Mouse (Mus musculus): Measurements from ENCODE around the gene Togaram2. TPM values are rescaled to one million over a fixed set of nuclear protein-coding genes. Genes with fewer than 3 reads are reported as not detected.

Gene Togaram2
- under 1 TPM; 0.05 to 0.25 TPM for polyA plus RNA-seq (2012; fragmentation: generic; extraction: Trizol)

DNA sequence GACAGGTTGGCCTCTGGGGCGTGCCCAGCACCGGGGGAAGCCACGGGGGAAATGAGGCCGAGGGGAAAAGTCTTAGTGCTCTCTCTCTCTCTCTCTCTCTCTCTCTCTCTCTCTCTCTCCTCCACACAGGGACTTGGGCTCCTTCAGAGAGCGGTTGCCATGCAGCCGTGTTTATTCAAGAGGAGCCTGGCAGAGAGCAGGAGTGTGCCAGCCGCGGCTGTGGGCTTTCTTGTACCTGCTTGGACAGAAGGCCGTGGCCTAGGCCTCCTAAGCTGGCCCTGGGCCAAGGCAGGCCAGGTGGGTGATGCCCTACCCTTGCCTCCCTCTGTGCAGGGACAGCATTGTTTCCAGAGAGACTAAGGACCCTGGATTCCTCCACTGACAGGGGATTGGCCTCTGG is at the start of gene Togaram2:
Togaram2 (plus strand) TSS at position 170 of the 400 bp plus-strand sequence.

DNA sequence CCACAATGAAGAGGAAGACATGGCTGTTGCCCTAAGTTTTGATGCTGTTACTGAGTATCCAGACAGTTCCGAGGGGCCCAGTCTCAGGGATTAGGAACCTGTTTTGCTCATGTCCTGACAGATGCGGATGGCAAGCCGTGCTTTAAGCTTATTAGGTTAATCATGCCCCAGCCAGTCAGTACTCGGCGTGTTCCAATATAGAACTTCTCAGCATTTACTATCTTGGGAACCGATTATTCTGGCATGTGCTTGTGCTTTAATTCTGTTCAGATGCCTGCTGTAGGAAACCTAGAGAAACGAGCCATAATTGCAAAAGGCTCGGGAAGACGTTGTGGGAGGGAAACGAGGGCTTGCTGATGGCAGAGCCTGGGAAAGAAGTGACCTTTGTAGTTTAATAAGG is 79.8 kb downstream of the Togaram2 start, which contains the start of gene Pcare:
Pcare (minus strand) TSS at position 64 of the 400 bp plus-strand sequence.

DNA sequence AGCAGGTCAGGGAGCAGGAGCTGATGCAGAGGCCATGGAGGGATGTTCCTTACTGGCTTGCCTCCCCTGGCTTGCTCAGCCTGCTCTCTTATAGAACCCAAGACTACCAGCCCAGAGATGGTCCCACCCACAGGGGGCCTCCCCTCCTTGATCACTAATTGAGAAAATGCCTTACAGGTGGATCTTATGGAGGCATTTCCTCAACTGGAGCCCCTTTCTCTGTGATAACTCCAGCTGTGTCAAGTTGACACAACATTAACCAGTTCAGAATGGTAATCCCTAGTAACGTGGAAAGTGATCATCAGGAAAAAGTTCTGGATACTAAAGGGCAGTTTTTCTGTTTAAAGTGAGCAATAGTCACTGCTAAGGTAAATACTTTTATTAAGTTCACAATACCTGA is 95.1 kb downstream of the Togaram2 start, which contains the start of gene Clip4:
Clip4 (plus strand) TSS at position 301 of the 400 bp plus-strand sequence.

Other genes with a start within 250 kb of the Togaram2 start
- gene Gm4707, start 213.3 kb upstream of the Togaram2 start, polyA plus RNA-seq (2012; fragmentation: generic; extraction: Trizol), result 1 to 10 TPM in 1 of 2 experiments, under 1 TPM in 1; 0.08 to 1.5 TPM
- 1 to 10 TPM; 1.9 to 9.1 TPM for gene Smchd1, start 197.9 kb upstream of the Togaram2 start, polyA plus RNA-seq (2012; fragmentation: generic; extraction: Trizol)
- 10 to 100 TPM in 1 of 2 experiments, 1 to 10 TPM in 1; 1.5 to 12.9 TPM for gene Ndc80, start 146.4 kb upstream of the Togaram2 start, polyA plus RNA-seq (2012; fragmentation: generic; extraction: Trizol)
- under 1 TPM; 0.02 to 0.81 TPM for gene Spdya, start 121.2 kb upstream of the Togaram2 start, polyA plus RNA-seq (2012; fragmentation: generic; extraction: Trizol)
- gene Wdr43, start 57.4 kb upstream of the Togaram2 start, polyA plus RNA-seq (2012; fragmentation: generic; extraction: Trizol), result 10 to 100 TPM in 1 of 2 experiments, 1 to 10 TPM in 1; 6.6 to 10.3 TPM
- gene Pcare, start 79.6 kb downstream of the Togaram2 start, polyA plus RNA-seq (2012; fragmentation: generic; extraction: Trizol), result under 1 TPM in 1 of 2 experiments, not detected in 1; 0.01 TPM
- 1 to 10 TPM; 1.7 to 7.5 TPM for gene Clip4, start 95.2 kb downstream of the Togaram2 start, polyA plus RNA-seq (2012; fragmentation: generic; extraction: Trizol)